Mouse (Mus musculus) frontal cortex, postnatal 10 days (tissue): ENCODE measurements at regions not wholly inside any gene's neighbourhood (a gene's known extent, or its start where the extent isn't known, plus 50 kb on each side); places are given as distances from the start of the nearest gene placed in this dataset.
A peak's percentile ranks its signal among the peaks of the same experiment; 100 is the strongest.

Experiments
- DNase-seq, 2 experiments: peaks; one replicate each; pipeline ENCODE4 v3.0.0; 2022; ENCODE audit warnings: low spot score in 2 of 2, mixed read lengths in 1 of 2

DNA sequence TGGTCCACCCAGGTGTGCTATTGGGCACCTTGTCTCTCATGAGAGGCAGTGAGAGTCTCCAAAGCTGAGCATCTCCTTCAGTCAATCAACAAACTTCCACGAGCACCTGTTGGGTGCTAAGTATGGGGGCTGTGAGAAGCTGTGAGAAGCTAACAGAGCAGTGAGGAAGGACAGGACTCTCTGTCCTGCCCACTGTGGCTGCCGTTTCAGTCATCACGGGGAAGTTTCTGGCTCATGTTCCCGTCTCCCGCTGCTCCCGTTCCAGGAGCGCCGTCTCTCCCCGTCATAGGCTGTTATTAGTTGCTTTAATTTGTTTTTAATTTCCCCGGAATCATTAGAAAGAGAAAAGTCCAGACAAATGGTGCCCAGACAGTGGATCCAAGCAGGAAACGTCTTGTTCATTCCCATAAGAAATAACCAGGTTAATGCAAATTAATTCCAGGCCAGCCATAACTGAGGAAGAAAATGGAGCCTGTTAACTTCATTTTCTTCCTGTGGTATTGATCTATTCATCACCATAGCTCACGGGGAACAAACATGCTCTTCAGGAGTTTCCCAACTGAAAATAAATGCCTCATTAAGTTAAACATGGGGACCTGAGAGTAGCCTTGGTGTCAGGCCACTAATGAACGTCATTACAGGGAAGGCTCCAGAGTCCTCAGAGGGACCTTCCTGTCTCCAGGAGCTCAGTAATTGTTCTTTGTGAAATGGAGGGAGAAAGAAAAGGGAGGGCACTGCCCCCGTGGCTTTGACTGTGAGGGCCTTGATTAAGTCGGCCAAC lies 70.3 kb downstream of the Matn1 start:
- DNase-seq, result no peak

DNA sequence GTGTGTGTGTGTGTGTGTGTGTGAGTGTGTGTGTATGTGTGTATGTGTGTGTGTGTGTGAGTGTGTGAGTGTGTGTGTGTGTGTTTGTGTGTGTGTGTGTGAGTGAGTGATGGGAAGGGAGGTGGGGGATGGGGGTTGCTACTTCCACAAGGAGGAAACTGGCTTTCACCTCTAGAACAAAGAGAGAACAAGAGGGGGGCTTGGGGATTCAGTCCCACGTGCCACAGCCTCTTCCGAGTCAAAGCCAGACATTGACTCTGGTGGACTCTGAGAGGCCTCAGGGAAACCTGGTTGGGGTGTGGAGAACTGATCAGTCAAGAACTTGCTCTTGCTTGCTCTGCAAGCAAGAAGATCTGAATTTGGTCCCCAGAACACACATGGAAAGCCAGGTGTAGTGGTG lies 71.0 kb downstream of the Matn1 start:
- DNase-seq, result no peak

DNA sequence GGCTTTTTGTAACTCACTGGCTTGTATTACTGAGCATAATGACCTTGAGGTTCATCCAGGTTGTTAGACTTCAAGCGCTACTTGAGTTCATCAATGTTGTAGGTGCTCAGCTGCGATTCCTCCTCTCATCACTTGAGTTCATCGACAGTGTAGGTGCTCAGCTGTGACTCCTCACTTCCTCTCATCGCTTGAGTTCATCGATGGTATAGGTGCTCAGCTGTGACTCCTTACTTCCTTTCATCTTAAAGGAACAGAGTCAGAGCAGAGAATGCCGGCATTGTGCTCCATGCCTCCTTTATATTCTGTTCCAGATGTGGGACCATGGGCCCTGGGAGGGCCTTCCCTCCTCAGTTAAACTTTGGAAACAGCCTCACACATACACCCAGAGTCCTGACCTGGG lies 79.4 kb downstream of the Matn1 start:
- DNase-seq, result no peak

DNA sequence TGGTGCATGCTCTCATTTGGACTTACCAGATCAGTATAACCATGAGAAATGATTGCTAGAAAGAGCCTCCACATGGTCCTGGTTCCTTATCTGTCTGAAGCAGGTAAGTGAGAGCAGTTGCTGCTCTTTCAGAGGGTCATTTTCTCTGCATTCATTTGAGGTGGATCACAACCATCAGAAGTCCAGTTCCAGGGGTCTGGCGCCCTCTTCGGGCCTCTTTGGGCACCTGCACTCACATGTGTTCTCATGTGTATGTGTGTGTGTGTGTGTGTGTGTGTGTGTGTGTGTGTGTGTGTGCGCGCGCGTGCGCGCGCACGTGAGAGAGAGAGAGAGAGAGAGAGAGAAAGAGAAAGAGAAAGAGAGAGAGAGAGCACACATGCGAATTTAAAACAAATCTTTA lies 92.1 kb downstream of the Matn1 start:
- DNase-seq, result no peak

DNA sequence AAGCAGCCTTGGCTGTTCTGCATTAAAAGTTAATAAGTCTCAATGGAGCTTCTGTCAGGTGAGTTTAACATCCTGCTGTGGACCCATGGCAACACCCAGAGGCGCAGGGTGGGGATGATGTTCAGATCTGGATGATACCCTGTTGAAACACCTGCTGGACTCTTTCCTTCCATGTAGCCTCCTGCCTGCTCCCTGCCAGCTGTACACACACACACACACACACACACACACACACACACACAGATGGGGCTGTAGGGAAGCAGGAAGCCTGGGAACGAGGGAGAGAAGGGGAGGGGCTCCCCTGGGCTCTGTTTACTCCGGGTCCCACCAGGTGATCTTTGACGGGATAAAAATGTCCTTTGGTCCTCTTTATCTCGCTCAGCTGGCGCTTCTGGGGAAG lies 93.0 kb downstream of the Matn1 start:
- no peak for DNase-seq

DNA sequence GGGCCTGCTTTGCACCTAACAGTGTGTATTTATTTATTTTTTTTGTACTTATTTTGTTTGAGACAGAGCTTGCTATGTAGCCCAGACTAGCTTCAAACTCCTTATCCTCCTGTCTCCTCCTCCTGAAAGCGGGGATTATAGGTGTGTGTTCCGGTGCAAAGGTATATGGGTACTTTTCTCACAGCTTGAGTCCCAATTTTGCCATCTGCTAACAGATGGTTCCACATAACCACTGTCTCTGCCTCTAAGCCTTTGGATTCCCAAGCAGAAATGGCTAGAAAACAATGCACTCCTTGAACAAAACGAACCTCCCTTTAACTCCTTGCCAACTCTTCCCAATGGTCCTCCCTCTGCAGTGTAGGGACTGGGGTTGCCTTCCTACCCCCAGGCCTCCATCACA lies 95.5 kb downstream of the Matn1 start:
- DNase-seq, result no peak

DNA sequence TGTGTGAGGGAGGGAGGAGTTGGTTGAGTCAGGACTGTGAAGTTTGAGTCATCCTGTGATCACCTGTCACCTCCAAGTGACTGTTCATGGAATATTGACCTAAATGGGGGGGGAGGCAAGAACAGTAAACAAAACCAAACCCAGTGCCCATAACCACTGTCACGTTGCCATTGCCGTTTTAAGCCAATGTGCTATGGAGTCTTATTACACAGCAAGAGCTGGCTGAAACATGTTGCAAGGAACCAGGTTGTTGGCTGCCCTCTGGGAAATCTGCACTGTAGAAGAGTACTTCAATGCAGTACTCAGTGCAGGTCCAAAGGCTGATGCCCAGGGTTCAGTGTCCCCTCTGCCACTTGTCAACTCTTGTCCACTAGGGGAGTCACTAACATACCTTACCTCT lies 97.0 kb downstream of the Matn1 start:
- DNase-seq, result no peak

DNA sequence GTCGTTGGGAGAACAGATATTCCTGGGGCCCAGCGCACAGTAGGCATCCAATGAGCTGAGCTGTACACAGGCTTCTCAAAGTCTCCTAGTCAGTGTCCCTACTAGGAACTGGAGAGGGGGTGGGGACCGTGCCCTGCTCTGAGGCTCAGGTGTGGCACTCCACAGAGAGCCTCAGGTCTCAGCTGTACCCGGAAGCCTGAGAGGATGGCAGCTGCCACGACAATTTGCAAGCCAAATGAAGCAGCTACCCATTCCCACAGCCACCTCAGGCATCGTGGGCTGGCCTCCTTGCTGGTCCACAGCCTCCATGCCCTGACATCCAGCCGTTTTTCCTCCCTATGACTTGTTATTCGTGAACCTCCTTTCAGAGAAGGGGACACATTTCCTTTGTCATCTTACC lies 101.9 kb downstream of the Matn1 start:
- DNase-seq, result no peak

DNA sequence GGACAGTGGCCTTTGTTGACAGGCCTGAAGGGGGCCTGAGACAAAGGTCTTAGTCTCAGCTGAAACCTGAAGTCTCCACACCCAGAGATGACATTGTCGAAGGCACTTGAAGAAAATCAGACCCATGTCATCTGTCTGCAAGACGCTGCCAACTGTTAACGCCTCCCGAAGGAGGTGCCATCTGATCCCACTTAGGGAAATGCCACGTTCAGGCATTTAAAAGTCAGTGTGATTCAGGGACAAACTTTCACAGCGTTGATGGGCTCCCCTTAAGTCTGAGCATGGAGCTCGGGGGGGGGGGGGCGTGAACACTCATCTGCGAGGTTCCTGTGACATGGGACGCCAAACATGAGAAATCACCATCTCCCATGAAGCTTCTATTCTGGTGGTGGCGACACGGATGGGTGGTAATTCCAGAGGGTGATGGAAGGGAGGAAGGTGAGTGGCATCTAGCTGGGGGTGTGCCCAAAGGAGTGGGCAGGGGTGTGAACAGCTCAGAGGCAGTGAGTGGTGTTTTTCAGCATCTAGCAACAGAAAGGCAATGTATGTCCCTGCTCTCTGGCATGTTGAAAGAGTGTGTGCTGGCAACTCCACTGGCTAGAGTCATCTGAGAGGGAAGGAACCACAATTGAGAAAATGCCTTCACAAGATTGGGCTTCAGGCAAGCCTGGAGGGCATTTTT lies 102.9 kb downstream of the Matn1 start:
- DNase-seq, result peak in 1 of 2 experiments; percentile 59

DNA sequence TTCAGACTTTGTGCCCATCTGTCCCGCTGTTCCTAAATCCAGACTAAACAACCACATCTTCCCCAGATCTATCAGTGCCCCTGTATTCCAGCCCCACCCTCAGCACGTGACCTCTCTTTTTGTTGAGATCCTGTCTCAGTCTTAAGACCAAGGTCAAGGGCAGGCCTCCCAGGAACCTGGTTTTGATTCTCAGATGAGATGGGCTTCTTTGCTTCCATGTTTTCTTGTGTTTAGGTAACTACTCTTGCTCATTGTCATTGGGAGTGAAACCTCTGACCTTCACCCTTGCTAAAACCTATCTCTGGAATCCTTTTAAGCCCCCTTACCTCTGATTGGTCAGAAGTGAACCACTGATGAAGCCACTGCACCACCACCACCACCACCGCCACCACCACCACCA lies 112.1 kb downstream of the Matn1 start:
- no peak for DNase-seq

DNA sequence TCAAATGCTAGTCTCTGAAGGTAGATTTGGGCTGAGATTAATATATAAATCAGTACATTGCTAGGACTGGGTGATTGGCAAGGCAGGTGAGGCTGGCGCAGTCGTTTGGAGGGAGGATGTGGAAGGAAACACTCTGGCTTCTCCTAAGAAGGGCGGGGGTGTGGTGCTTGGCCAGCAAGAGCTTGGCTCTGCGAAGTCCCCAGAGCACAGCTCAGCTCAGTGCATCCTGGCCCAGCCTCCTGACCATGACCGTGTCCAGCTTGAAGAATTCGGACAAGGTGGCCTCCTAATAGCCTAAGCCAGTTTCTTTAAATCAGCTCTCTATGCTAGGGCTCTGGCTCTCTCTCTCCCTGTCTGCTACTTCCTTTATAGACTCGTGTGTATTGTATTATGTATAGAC lies 115.4 kb downstream of the Matn1 start:
- DNase-seq, result no peak

DNA sequence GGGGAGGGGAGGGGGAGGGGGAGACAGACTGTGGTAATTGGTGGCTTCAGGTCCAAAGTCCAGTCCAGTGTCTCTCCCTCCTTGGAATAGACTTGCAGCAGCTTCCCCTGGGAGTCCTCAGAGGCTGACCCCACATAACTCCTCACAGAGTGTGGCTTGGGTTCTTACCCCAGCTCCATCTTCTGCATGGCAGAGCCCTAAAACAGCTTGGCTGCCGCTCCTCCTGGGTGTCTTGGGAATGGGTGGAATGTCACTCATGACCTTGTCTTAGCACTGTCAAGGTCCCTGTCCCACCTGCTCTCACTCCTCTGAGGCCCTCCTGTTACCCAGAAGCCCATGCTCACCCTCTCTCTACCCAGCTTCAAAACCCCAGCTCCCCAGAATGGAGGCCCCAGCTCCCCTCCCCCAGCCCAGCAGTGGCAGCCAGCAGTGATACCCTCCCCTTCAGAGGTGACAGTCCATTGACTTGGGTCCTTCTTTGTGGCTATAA lies 116.1 kb downstream of the Matn1 start:
- DNase-seq, result no peak

DNA sequence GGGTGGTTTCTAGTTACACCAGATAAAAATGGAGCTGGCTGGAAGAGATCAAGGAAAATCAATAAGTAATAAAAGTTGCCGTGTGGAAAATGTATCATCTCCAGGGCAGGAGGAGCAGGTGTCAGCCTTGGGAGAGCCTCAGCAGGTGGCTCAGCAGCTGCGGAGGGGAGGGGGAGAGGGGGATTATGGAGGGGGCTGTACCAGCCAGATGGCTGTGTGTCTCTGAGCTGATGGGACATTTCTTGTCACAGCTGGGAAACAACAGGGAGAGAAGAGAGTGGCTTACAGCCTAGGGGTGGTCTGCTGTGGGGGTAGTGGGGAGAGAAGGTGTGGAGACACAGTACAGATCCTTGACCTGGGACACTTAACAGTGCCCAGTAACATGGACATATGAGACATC lies 116.5 kb downstream of the Matn1 start:
- no peak for DNase-seq

DNA sequence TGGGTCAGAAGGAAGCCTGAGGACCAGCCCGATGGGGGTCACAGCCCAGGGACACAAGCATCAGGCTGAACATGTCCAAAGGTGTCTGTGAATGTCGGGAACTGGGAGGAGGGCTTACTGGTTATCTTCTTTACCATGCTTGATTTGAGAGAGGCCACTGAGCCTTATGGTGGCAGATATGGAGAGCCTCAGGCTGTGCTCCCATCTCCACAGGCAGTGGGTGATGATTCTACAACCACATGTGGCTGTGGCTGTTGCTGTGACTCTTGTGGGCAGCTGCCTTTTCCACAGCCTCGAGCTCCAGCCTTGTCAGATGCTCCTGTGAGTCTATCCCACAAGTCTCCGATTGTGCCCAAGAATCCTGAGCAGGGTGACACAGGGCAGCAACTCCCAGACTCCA lies 118.4 kb downstream of the Matn1 start:
- no peak for DNase-seq

DNA sequence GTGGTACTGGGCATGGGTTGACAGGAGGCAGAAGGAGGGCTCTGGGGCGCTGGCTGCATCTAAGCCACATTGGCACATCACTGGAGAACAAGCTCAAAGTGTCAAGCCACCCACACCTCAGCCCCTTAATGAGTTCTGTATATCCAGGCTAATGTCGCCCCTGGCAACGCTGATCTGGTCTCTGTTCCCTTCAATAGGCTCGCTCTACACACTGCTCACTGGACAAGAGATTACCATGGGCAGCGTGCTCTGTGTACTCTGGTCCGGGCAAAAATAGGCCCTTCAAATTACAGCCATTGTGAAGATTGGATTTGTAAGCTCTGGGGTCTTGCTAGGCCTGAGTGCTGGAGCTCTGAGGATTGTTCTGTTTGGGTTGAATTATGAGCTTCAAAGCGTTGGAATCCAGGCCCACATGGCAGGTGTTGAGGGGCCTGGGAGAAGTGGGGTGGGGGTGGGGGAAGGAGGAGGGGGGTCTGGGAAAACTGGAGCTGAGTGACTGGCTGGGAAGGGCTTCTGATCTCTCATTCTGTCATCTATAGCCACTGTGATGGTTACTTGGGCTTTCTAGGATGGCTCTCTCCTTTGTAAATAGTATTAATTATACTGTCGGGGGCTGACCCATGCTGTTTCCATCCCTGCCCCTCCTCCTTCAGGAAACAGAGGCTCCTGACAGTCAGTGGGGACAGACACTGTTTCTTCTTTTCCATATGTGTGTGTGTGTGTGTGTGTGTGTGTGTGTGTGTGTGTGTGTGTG lies 122.2 kb downstream of the Matn1 start:
- no peak for DNase-seq

DNA sequence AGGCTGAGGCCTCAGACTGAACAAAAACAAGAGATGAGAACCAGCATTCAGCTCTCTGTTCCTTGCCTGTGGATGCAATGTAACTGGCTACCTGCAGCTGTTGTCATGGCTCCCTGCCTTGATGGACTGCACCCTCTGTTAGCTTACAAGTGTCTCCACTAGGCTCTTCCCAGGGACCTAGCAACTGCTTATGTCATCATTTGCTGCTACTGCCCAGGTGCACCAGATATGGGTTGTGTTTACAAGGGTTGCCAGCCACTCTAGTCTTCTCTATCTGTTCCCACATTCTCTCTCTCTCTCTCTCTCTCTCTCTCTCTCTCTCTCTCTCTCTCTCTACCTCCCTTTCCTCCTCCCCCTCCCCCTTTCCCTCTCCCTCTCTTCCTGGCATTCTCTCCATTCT lies 126.4 kb downstream of the Matn1 start:
- DNase-seq, result no peak

DNA sequence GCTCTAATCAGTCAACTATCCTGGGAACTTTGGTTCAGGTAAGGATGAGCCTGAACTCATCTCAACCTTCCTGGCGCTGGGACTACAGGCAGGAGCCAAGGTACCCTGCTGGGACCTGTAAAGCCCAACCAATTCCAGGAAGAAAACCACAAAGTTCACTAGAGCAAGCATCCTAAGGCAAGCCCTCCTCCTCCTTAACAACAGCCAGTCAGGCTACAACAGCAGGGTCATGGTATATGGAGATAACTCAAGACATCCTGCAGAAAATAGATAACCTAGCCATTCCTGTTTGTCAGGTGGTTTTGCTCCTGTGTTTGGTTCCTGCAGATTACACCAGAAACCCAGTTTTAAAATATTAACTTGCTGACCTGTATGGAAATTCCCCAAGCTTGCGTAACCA lies 128.4 kb downstream of the Matn1 start:
- DNase-seq, result no peak

DNA sequence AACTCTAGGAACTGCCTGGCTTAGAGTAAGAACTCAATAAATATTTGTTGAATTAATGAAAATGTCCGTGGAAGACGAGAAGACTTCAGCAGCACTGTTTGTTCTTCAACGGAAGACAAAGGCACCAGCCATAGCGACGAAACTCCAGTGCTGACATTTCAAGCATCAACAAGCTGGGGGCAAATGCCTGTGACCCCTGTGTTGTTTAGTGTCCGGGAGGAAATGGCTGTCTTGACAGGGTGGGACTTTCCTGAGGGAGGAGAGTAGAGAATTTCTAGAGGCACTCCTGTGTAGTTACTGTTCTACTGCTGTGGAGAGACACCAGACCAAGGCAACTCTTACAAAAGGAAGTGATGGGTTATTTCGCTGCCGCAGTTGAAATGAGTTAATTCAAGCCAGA lies 129.2 kb downstream of the Matn1 start:
- no peak for DNase-seq

DNA sequence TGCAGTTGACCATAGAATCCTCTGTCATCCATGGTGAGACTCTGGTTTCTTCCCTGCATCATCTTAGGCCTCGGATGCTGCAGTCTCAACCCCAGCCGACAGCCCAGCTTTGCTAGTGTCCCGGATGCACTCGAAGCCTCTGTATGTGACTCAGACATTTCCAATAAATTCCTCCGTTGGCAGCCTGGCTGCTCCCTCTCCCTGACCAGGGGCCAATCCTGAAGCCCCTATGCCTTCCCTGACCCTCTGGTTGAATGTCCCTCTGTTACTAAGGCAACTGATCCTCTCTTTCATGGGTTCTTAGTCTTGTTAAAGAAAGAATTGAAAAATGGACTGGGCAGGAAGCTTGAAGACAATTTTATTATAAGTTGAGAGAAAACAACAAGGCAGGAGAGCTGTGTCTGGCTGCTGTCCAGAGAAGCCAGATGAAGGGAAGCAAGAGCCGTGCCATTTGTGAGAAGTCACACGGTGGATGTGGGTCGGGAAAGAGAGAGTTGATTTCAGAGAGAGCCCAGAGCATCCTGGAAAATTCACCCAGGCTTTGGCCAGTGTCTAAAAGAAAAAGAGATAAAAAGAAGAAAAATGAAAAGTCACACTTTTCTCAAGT lies 131.2 kb downstream of the Matn1 start:
- no peak for DNase-seq

DNA sequence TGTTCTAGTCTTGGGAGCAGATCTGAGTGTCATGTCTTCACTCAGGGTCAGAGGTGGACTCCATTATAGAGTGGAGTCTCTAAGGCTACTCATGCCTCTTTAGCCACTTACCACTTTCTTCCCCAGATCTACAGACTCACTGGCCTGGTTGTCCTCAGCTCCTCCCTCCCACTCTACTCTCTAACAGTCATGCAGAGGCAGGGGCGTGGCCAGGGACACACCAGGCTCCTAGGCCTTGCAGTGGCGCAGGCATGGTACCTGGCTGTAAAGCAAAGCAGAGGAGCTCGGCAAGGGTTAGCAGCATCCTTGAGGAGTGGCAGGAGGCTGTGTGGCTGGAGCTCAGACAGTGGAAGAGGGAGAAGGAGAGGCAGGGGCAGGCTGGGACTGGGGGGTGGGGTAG lies 132.4 kb downstream of the Matn1 start:
- no peak for DNase-seq

DNA sequence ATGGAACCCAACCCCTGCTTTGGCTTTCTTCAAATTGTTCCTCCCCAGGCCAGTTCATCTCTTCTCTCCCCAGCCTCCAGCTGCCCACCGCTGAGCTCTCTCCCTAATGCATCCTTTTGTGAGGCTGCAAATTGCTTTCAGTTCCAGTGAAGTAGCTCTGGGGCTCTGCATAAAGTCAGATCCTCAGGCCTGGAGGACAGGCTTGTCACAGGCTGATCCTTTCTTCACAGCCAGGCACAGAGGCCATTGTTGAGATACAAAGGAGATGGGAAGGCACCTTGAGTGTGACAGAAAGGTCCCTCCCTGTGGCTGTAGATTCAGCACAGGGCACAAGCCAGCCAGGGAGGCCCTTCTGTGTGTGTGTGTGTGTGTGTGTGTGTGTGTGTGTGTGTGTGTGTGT lies 135.9 kb downstream of the Matn1 start:
- no peak for DNase-seq

DNA sequence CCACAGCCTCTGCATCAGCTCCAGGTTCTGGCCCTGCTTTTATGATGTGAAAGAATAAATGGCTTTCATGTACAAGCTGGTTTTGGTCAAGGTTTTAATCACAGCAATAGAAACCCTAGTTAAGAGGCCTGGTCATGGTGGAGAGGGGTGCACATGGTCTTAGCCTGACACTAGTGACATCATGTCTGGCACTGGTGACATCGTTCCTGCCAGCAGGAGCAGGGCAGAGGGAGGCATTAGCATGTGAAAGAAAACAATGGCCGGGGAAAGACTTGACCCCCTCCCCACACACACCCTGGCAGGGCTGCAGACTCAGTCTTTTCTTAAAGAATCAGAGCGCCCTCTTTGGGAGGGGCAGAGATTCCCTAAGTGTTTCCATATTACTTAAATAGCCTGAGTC lies 139.2 kb downstream of the Matn1 start:
- DNase-seq, result no peak
